Mouse (Mus musculus): ENCODE results near the gene Gpx4. TPM values are rescaled to one million over a fixed set of nuclear protein-coding genes. Genes with fewer than 3 reads are reported as not detected.
A peak's percentile ranks its signal among the peaks of the same experiment; 100 is the strongest.

Gene Gpx4
- polyA plus RNA-seq, 1 experiment from 2014 or later, result 499 TPM

DNA sequence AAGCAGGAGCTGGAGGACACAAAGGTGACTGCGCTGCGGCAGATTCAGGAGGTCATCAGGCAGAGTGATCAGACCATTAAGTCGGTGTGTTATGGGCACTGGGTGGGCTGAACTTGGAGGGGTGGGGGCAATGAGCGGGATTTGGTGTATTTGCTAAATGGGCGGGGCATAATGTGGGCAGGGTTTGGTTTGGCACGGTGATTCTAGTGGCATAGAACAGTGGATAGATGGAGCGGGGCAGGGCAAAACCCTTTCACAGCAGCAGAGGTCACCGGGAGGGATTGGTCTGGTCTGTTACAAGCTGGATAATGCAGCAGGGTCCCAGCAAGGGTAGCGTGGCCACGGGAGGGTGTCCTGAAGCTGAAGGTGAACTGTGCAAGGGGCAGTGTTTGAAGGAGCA lies 21.5 kb upstream of the Gpx4 start:
- Histone ChIP-seq H3K4me2 (replicated peaks) (no peak overlapping the region), H3K9ac (no peak overlapping the region), H3K4me3 (no peak overlapping the region), H3K9me3 (no peaks in the 10 kb centered on the region), H3K4me1 (no peaks in the 10 kb centered on the region), H3K27ac (no peak overlapping the region), H3K27me3 (replicated peaks) (0 out of 2 replicates have a peak, but pooled peaks cover 8% of the 10 kb centered on the region), H3K36me3 (no peaks in the 10 kb centered on the region)
- ATAC-seq (ENCODE audit: low FRiP score, low read depth), result no peak
- WGBS, result 76% methylated on average over 10 of the region's 10 CpGs

DNA sequence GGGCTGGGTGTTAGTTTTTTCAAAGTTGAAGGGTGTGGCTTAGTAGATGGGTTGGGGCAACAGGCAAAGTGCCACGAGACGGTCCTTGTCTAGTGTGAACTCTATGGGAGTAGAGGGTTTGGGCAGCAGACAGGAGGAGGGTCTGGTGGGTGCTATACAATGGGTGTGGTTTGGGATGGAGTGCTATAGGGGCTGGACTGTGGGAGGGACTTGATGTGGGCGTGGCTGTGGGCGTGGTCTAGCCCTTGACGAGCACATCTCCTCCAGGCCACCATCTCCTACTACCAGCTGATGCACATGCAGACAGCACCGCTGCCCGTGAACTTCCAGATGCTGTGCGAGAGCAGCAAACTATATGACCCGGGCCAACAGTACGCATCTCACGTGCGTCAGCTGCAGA lies 21.1 kb upstream of the Gpx4 start:
- H3K4me3 ChIP-seq, result no peak overlapping the region
- WGBS, result 55% methylated on average over 12 of the region's 12 CpGs
- H3K9ac ChIP-seq, result no peak overlapping the region
- H3K36me3 ChIP-seq, result no peaks in the 10 kb centered on the region
- no peak overlapping the region for H3K27ac ChIP-seq
- 0 out of 2 replicates have a peak, but pooled peaks cover 5% of the 10 kb centered on the region for H3K27me3 ChIP-seq (replicated peaks)
- H3K4me2 ChIP-seq (replicated peaks), result no peak overlapping the region
- no peaks in the 10 kb centered on the region for H3K9me3 ChIP-seq
- H3K4me1 ChIP-seq, result no peaks in the 10 kb centered on the region
- no peak for ATAC-seq (ENCODE audit: low FRiP score, low read depth)

DNA sequence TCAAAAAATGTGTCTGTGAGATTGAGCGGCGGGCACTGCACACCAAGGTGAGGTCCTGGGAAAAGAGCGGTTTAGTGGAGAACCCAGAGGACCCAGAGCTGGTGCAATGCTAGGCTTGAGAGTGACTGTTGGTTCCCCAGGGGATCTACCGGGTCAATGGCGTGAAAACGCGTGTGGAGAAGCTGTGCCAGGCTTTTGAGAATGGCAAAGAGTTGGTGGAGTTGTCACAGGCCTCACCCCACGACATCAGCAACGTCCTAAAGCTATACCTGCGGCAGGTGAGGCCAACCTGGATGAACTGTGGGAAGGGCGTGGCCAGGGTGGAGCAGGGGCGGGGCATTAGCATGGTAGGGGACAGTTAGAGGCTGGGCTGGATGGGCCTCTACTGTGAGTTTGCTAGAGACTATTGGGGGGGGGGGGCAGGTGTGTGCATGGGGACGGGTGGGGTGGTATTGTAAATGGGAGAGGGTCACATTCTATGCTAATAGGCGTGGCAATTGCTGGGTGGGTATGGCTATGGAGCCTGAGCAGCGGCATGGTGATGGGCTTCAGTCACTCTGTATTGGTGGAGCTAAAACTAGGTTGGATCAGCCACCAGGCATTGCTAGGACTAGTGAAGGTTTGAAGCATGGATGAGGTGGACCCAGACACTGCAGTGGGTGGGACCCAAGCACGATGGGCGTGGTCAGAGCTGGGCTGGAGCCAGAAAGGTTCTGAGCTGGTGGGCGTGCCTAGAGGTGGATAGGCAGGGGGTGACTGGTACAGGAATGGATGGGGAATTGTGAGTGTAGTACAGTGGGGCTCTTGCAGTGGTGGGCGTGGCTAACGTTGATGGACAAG lies 19.1 kb upstream of the Gpx4 start:
- Histone ChIP-seq H3K27me3 (replicated peaks) (no peaks in the 10 kb centered on the region), H3K9ac (no peak overlapping the region), H3K36me3 (no peaks in the 10 kb centered on the region), H3K4me3 (no peak overlapping the region), H3K4me1 (no peaks in the 10 kb centered on the region), H3K9me3 (no peaks in the 10 kb centered on the region), H3K27ac (no peak overlapping the region), H3K4me2 (replicated peaks) (no peak overlapping the region)
- ATAC-seq (ENCODE audit: low FRiP score, low read depth), result no peak
- WGBS, result 72% methylated on average over 20 of the region's 20 CpGs

DNA sequence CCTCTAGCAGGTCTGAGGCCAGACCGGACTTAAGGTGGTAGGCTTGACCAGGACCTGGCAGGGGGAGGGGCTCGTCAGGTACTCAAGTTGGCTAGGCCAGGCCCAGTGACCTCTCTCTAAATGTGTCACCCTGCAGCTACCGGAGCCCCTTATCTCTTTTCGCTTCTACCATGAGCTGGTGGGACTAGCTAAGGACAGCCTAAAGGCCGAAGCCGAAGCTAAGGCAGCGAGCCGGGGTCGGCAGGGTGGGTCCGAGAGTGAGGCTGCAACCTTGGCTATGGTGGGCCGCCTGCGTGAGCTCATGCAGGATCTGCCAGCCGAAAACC lies 18.5 kb upstream of the Gpx4 start:
- Histone ChIP-seq H3K27ac (no peak overlapping the region), H3K4me3 (no peak overlapping the region), H3K4me1 (no peaks in the 10 kb centered on the region), H3K36me3 (no peaks in the 10 kb centered on the region), H3K4me2 (replicated peaks) (no peak overlapping the region), H3K9ac (no peak overlapping the region), H3K9me3 (no peaks in the 10 kb centered on the region), H3K27me3 (replicated peaks) (no peaks in the 10 kb centered on the region)
- ATAC-seq (ENCODE audit: low FRiP score, low read depth), result no peak
- 92% methylated on average over 13 of the region's 13 CpGs for WGBS

DNA sequence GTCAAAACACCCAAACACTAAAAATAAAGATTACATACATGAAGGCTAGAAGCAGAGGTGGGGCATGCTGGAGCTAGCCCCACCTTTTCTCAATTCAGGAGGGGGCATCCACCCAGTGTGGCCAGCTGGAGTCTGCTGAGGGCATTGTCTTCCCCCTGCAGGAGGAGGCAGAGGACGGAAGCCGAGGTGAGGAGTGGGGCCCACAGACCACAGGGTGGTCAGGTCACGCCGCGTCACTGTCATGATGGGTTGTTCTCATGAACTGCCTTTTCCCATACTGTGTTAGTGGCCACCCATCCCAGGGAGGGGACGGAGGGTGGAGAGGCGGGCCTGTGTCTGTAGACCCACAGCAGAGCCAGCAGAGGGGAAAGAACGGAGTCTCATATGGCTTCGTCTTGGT lies 16.8 kb upstream of the Gpx4 start:
- Histone ChIP-seq H3K27ac (no peak overlapping the region), H3K4me3 (no peak overlapping the region), H3K27me3 (replicated peaks) (no peaks in the 10 kb centered on the region), H3K4me2 (replicated peaks) (no peak overlapping the region), H3K9me3 (no peaks in the 10 kb centered on the region), H3K4me1 (no peaks in the 10 kb centered on the region), H3K9ac (no peak overlapping the region), H3K36me3 (peaks cover 9% of the 10 kb centered on the region)
- 80% methylated on average over 9 of the region's 9 CpGs for WGBS
- no peak for ATAC-seq (ENCODE audit: low FRiP score, low read depth)

DNA sequence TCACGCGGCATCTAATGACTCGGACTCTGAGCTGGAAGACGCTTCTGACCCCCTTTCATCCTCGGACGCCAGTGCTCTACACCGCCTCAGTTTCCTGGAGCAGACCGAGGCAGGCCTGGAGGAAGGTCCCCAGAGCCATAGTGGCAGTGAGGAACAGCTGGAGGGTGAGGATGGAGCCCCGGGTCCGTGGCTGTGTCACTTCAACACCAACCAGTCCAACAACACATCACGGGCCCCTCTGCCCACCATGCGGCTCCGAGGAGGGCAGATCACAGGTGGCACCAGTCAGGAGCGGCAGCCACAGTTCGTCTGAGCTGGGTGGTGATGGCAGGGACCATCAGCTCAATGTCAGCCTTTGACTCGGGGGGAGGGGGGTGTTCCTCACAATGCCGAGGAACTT lies 16.2 kb upstream of the Gpx4 start:
- WGBS, result 85% methylated on average over 17 of the region's 17 CpGs

DNA sequence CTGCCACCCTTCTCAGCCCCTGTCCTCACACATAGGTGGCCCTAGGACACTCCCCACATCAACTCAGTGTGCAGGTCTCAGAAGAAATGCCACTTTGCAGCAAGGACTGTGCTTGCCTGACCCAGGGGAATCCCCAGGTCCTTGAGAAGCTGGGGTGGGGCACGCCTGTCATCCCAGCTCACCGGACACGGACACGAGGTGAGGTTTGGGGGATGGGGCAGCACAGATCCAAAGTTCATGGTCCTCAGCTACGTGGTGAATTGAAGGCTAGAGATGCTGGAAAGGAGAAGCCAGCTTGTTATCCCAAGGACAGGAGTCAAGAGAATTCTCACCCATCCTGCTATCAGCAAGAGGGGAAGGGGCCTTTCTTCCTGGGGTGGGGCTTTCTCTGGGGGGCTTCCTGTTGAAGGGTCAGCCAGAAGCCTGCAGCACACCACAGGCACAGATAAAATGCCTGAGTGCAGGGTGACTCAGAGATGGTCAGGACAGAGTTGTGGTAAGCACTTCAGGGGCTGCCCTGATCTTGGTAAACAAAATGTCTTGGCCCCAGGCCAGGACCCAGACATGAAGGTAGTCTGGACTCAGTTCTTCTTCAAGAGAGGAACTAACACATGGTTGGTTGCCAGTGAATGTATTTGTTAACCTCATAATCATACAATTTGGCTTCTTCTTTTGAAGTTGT lies 14.0 kb upstream of the Gpx4 start:
- Histone ChIP-seq H3K27me3 (replicated peaks) (no peaks in the 10 kb centered on the region), H3K36me3 (peaks cover 37% of the 10 kb centered on the region), H3K4me2 (replicated peaks) (no peak overlapping the region), H3K4me3 (no peak overlapping the region), H3K27ac (no peak overlapping the region), H3K9ac (no peak overlapping the region), H3K9me3 (no peaks in the 10 kb centered on the region), H3K4me1 (peaks cover 3% of the 10 kb centered on the region; the same call in 1 of the 2 replicates)
- no peak for ATAC-seq (ENCODE audit: low FRiP score, low read depth)
- WGBS, result 77% methylated on average over 5 of the region's 5 CpGs

More for the DNA sequence above, 16.2 kb upstream of the Gpx4 start:
- Histone ChIP-seq H3K9ac (no peak overlapping the region), H3K4me3 (no peak overlapping the region), H3K27ac (no peak overlapping the region), H3K36me3 (peaks cover 15% of the 10 kb centered on the region), H3K27me3 (replicated peaks) (no peaks in the 10 kb centered on the region), H3K9me3 (no peaks in the 10 kb centered on the region), H3K4me1 (no peaks in the 10 kb centered on the region), H3K4me2 (replicated peaks) (no peak overlapping the region)
- ATAC-seq (ENCODE audit: low FRiP score, low read depth), result no peak

DNA sequence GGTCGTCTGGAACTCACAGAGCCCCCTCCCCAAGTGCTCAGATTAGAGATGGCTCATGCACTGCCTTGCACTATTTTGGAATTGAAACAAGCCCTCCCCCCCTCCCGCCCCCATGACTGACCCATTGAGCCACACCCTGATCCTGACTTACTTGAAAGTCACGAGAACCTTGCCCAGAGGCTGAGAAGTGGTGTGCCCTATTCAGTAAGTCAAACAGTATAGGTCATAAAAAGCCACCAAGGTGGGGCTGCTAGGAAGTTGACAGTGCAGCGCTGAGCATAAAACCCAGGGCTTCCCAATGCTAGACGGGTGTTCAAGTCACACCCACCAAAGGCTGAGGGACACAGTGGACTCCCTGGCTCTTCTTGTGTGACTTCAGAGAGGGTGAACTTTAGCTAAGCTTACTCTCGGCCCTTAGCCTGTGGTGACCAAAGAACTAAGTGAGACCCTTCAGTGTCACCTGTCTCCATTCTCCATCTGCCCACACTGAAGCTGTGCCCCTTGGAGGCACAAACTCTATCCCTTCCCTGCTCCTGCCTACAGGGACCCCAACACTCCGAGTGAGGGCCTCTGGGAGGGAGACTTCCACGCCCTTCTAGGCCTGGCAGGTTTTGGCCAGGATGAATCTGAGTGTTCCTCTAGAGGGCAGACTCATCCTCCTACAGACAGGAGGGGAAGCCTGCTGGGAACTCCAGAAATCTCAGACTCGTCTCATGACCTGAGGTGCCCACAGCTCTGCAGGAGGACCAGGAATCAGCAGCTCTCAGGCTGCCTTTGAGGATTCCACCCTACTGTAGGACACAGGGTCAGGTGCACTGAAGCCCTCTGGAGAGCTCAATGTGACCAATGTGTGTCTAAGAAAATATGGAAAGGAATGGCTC lies 13.2 kb upstream of the Gpx4 start:
- no peak overlapping the region for H3K9ac ChIP-seq
- ATAC-seq (ENCODE audit: low FRiP score, low read depth), result no peak
- H3K36me3 ChIP-seq, result peaks cover 42% of the 10 kb centered on the region
- peaks cover 11% of the 10 kb centered on the region for H3K4me1 ChIP-seq
- no peaks in the 10 kb centered on the region for H3K27me3 ChIP-seq (replicated peaks)
- no peak overlapping the region for H3K27ac ChIP-seq
- no peak overlapping the region for H3K4me2 ChIP-seq (replicated peaks)
- WGBS, result 42% methylated on average over 9 of the region's 9 CpGs
- H3K4me3 ChIP-seq, result no peak overlapping the region
- no peaks in the 10 kb centered on the region for H3K9me3 ChIP-seq

DNA sequence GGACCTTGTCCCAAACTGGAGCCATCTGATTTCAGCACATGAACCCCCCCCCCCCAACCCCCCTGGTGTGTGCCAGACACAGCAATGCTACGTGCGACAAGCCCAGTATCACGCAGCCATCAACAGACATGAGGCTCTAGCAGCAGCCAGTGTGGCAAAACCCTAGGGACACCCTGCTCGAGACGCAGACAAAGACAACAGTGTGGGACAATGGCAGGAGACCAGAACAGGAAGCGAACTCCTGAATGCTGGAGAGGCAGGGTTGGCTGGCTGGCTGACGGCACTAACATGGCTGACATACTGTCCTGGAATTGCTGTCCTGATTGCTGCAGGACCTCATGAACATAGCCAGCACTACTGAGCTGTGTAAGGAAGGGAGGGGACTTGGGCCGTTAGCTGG lies 11.8 kb upstream of the Gpx4 start:
- no peak overlapping the region for H3K4me3 ChIP-seq
- no peak overlapping the region for H3K4me2 ChIP-seq (replicated peaks)
- peaks cover 15% of the 10 kb centered on the region for H3K4me1 ChIP-seq
- ATAC-seq (ENCODE audit: low FRiP score, low read depth), result no peak
- no peak overlapping the region for H3K27ac ChIP-seq
- peaks cover 42% of the 10 kb centered on the region for H3K36me3 ChIP-seq
- no peaks in the 10 kb centered on the region for H3K27me3 ChIP-seq (replicated peaks)
- H3K9me3 ChIP-seq, result no peaks in the 10 kb centered on the region
- no peak overlapping the region for H3K9ac ChIP-seq
- WGBS, result 82% methylated on average over 8 of the region's 8 CpGs

DNA sequence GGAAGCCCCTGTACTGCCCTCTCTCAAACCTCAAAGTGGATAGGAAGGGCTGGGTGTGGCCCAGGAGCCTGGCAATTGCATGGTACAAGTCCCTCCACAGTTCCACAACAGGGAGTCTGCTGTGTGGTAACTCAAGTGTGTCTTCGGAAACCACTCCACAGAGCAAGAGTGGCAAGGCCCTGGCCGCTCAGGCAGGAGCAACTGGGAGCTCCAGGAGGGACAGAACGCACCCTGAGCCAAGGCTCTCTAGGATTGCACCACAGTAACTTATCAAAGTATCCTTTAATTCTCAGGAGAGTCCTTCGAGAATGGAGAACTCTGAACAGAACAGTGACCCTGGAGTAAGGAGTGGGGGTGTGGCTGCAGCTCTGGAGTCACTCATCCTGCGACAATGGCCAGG lies 11.3 kb upstream of the Gpx4 start:
- no peaks in the 10 kb centered on the region for H3K27me3 ChIP-seq (replicated peaks)
- H3K9me3 ChIP-seq, result no peaks in the 10 kb centered on the region
- peaks cover 42% of the 10 kb centered on the region for H3K36me3 ChIP-seq
- H3K4me3 ChIP-seq, result no peak overlapping the region
- no peak for ATAC-seq (ENCODE audit: low FRiP score, low read depth)
- H3K27ac ChIP-seq, result no peak overlapping the region
- peaks cover 15% of the 10 kb centered on the region for H3K4me1 ChIP-seq
- no peak overlapping the region for H3K4me2 ChIP-seq (replicated peaks)
- no peak overlapping the region for H3K9ac ChIP-seq
- 91% methylated on average over 5 of the region's 5 CpGs for WGBS

DNA sequence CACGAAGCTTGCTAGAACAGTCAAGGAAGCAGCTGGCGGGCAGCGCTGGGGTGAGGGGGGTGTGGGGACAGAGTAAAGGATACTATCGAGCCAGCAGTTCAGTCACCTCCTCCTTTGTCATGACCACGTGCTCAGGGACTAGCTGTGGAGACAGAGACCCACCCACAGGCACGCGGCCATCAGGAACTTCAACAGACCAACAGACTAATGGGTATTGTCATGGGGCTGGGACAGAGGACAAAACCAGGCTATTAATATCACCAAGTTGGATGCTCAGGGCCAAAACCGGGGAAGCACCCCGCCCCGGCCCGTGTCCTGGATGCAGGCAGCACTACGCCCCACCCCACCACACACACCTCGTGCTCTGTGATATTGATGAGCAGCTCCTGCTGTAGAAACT lies 10.1 kb upstream of the Gpx4 start:
- no peaks in the 10 kb centered on the region for H3K9me3 ChIP-seq
- no peak overlapping the region for H3K27ac ChIP-seq
- H3K4me1 ChIP-seq, result peaks cover 15% of the 10 kb centered on the region
- peaks cover 42% of the 10 kb centered on the region for H3K36me3 ChIP-seq
- no peak overlapping the region for H3K4me2 ChIP-seq (replicated peaks)
- no peak overlapping the region for H3K9ac ChIP-seq
- no peak for ATAC-seq (ENCODE audit: low FRiP score, low read depth)
- WGBS, result 96% methylated on average over 13 of the region's 13 CpGs
- no peaks in the 10 kb centered on the region for H3K27me3 ChIP-seq (replicated peaks)
- H3K4me3 ChIP-seq, result no peak overlapping the region

DNA sequence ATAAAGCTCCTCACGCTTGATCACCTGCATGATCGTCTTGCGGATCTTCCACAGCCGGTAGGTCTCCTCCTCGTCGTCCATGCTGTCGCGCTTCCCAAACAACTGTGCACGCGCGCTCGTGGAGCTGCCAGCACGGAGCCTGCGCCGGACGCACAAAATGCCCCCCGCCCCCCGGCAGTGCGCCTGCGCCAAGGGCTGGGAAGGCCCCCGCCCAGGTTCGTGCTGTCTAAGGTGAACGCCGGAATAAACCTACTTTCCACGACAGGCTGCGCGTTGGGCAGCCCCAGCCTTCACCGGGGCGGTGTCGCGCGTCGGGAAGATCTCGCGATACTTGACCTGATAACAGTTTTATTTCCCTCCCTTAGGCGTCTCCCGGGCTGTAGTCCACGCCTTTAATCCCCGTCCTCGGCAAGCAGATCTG lies 7.4 kb upstream of the Gpx4 start, which contains the start of gene Polr2e:
TSS of gene Polr2e (minus strand) at position 237 of the 421 bp plus-strand sequence.
- peak; percentile 96 for ATAC-seq (ENCODE audit: low FRiP score, low read depth)
- H3K4me1 ChIP-seq, result peaks cover 15% of the 10 kb centered on the region
- H3K9ac ChIP-seq, result peak within 1 kb of the TSS; percentile 80
- peak within 1 kb of the TSS; percentile 86 for H3K4me3 ChIP-seq
- no peak within 1 kb of the TSS for H3K27ac ChIP-seq
- H3K36me3 ChIP-seq, result peaks cover 38% of the 10 kb centered on the region
- no peaks in the 10 kb centered on the region for H3K9me3 ChIP-seq
- WGBS, result under 1% methylated on average over 40 of the region's 40 CpGs
- H3K27me3 ChIP-seq (replicated peaks), result no peaks in the 10 kb centered on the region
- H3K4me2 ChIP-seq (replicated peaks), result peak within 1 kb of the TSS; percentile 86

Data from neural tube, embryonic 12.5 days (tissue).